Mouse (Mus musculus): Measurements from ENCODE around the gene Gabarapl1. TPM values are rescaled to one million over a fixed set of nuclear protein-coding genes. Genes with fewer than 3 reads are reported as not detected.

Gene Gabarapl1
- polyA plus RNA-seq, 1 experiment from 2014 or later: 46.4 TPM

GRCm38 (mm10) chr6:129575315-129575714 lies 42.4 kb downstream of the Gabarapl1 start:
- ATAC-seq (ENCODE audit: insufficient number of reproducible peaks, insufficient read depth, low FRiP score, low TSS enrichment, low read depth): no peak
- 17% methylated on average over 2 of the region's 2 CpGs for WGBS
- H3K9ac ChIP-seq (replicated peaks): no peak overlapping the region
- H3K4me3 ChIP-seq (replicated peaks): no peak overlapping the region
- H3K27ac ChIP-seq: no peak overlapping the region
- no peaks in the 10 kb centered on the region for H3K27me3 ChIP-seq
- no peak overlapping the region for H3K4me2 ChIP-seq
- H3K36me3 ChIP-seq: no peaks in the 10 kb centered on the region
- no peaks in the 10 kb centered on the region for H3K9me3 ChIP-seq
- no peaks in the 10 kb centered on the region for H3K4me1 ChIP-seq (replicated peaks)

- WGBS: 88% methylated on average over 8 of the region's 8 CpGs
- Histone ChIP-seq H3K4me2 (no peak within 1 kb of the TSS), H3K4me1 (replicated peaks) (no peaks in the 10 kb centered on the region), H3K27me3 (no peaks in the 10 kb centered on the region), H3K9me3 (no peaks in the 10 kb centered on the region), H3K4me3 (replicated peaks) (no peak within 1 kb of the TSS), H3K27ac (no peak within 1 kb of the TSS), H3K9ac (replicated peaks) (no peak within 1 kb of the TSS), H3K36me3 (no peaks in the 10 kb centered on the region)
- ATAC-seq (ENCODE audit: insufficient number of reproducible peaks, insufficient read depth, low FRiP score, low TSS enrichment, low read depth): no peak
Measured at GRCm38 (mm10) chr6:129577605-129578004, 44.6 kb downstream of the Gabarapl1 start, which contains the start of gene Klre1. Gene Klre1 (plus strand): TSS chr6:129577905.

GRCm38 (mm10) chr6:129581274-129581673 lies 48.3 kb downstream of the Gabarapl1 start:
- no peak overlapping the region for H3K9ac ChIP-seq (replicated peaks)
- 67% methylated on average over 4 of the region's 4 CpGs for WGBS
- no peaks in the 10 kb centered on the region for H3K27me3 ChIP-seq
- no peak overlapping the region for H3K4me3 ChIP-seq (replicated peaks)
- no peaks in the 10 kb centered on the region for H3K9me3 ChIP-seq
- ATAC-seq (ENCODE audit: insufficient number of reproducible peaks, insufficient read depth, low FRiP score, low TSS enrichment, low read depth): no peak
- H3K4me2 ChIP-seq: no peak overlapping the region
- H3K27ac ChIP-seq: no peak overlapping the region
- no peaks in the 10 kb centered on the region for H3K4me1 ChIP-seq (replicated peaks)
- H3K36me3 ChIP-seq: no peaks in the 10 kb centered on the region

- Histone ChIP-seq H3K27me3 (no peaks in the 10 kb centered on the region), H3K4me2 (no peak overlapping the region)
- 82% methylated on average over 4 of the region's 4 CpGs for WGBS
Measured at GRCm38 (mm10) chr6:129581896-129582295, 48.9 kb downstream of the Gabarapl1 start.

GRCm38 (mm10) chr6:129583014-129583413 lies 50.1 kb downstream of the Gabarapl1 start:
- H3K4me3 ChIP-seq (replicated peaks): no peak overlapping the region
- ATAC-seq (ENCODE audit: insufficient number of reproducible peaks, insufficient read depth, low FRiP score, low TSS enrichment, low read depth): no peak
- H3K9me3 ChIP-seq: no peaks in the 10 kb centered on the region
- no peaks in the 10 kb centered on the region for H3K4me1 ChIP-seq (replicated peaks)
- no peak overlapping the region for H3K4me2 ChIP-seq
- 82% methylated on average over 3 of the region's 3 CpGs for WGBS
- H3K36me3 ChIP-seq: no peaks in the 10 kb centered on the region
- H3K9ac ChIP-seq (replicated peaks): no peak overlapping the region
- no peak overlapping the region for H3K27ac ChIP-seq
- H3K27me3 ChIP-seq: no peaks in the 10 kb centered on the region

More at GRCm38 (mm10) chr6:129581896-129582295, 48.9 kb downstream of the Gabarapl1 start:
- Histone ChIP-seq H3K9ac (replicated peaks) (no peak overlapping the region), H3K4me3 (replicated peaks) (no peak overlapping the region), H3K9me3 (no peaks in the 10 kb centered on the region), H3K27ac (no peak overlapping the region), H3K36me3 (no peaks in the 10 kb centered on the region), H3K4me1 (replicated peaks) (no peaks in the 10 kb centered on the region)
- ATAC-seq (ENCODE audit: insufficient number of reproducible peaks, insufficient read depth, low FRiP score, low TSS enrichment, low read depth): no peak

- Histone ChIP-seq H3K4me1 (replicated peaks) (no peaks in the 10 kb centered on the region), H3K27ac (no peak within 1 kb of the TSS), H3K9ac (replicated peaks) (no peak within 1 kb of the TSS), H3K27me3 (no peaks in the 10 kb centered on the region), H3K4me3 (replicated peaks) (no peak within 1 kb of the TSS), H3K36me3 (no peaks in the 10 kb centered on the region), H3K4me2 (no peak within 1 kb of the TSS), H3K9me3 (no peaks in the 10 kb centered on the region)
- ATAC-seq (ENCODE audit: insufficient number of reproducible peaks, insufficient read depth, low FRiP score, low TSS enrichment, low read depth): no peak
- 83% methylated on average over 3 of the region's 3 CpGs for WGBS
Measured at GRCm38 (mm10) chr6:129591508-129591907, 58.5 kb downstream of the Gabarapl1 start, which contains the start of gene Klrd1. Gene Klrd1 (plus strand): TSS chr6:129591782.

Other genes starting within 250 kb of the Gabarapl1 start
- not detected in 2 replicates for gene 4922502D21Rik, start 201.4 kb upstream of the Gabarapl1 start, polyA plus RNA-seq (2016; fragmentation: Nextera tagmentation; extraction: Ambion mirVana)
- 0.36 and 0.38 TPM in 2 replicates for gene Clec12a, start 190.5 kb upstream of the Gabarapl1 start, polyA plus RNA-seq (2016; fragmentation: Nextera tagmentation; extraction: Ambion mirVana)
- gene Clec12b, start 147.3 kb upstream of the Gabarapl1 start, polyA plus RNA-seq (2016; fragmentation: Nextera tagmentation; extraction: Ambion mirVana): not detected in 2 replicates
- 3.7 and 4.5 TPM in 2 replicates for gene Clec1b, start 135.9 kb upstream of the Gabarapl1 start, polyA plus RNA-seq (2016; fragmentation: Nextera tagmentation; extraction: Ambion mirVana)
- gene Clec9a, start 124.3 kb upstream of the Gabarapl1 start, polyA plus RNA-seq (2016; fragmentation: Nextera tagmentation; extraction: Ambion mirVana): 0.10 TPM in 1 of 2 replicates, not detected in the other
- gene Clec1a, start 81.2 kb upstream of the Gabarapl1 start, polyA plus RNA-seq (2016; fragmentation: Nextera tagmentation; extraction: Ambion mirVana): 1.3 and 1.7 TPM in 2 replicates
- not detected in 2 replicates for gene Olr1, start 26.0 kb upstream of the Gabarapl1 start, polyA plus RNA-seq (2016; fragmentation: Nextera tagmentation; extraction: Ambion mirVana)
- gene Tmem52b, start 20.6 kb upstream of the Gabarapl1 start, polyA plus RNA-seq (2016; fragmentation: Nextera tagmentation; extraction: Ambion mirVana): not detected in 2 replicates
- not detected in 2 replicates for gene Klre1, start 44.7 kb downstream of the Gabarapl1 start, polyA plus RNA-seq (2016; fragmentation: Nextera tagmentation; extraction: Ambion mirVana)
- gene Klrd1, start 58.6 kb downstream of the Gabarapl1 start, polyA plus RNA-seq (2016; fragmentation: Nextera tagmentation; extraction: Ambion mirVana): not detected in 2 replicates
- gene Klrk1, start 90.7 kb downstream of the Gabarapl1 start, polyA plus RNA-seq (2016; fragmentation: Nextera tagmentation; extraction: Ambion mirVana): not detected in 2 replicates
- gene Klrc3, start 110.2 kb downstream of the Gabarapl1 start, polyA plus RNA-seq (2016; fragmentation: Nextera tagmentation; extraction: Ambion mirVana): not detected in 2 replicates
- gene Klrc2, start 127.5 kb downstream of the Gabarapl1 start, polyA plus RNA-seq (2016; fragmentation: Nextera tagmentation; extraction: Ambion mirVana): not detected in 2 replicates
- gene Klrc1, start 145.8 kb downstream of the Gabarapl1 start, polyA plus RNA-seq (2016; fragmentation: Nextera tagmentation; extraction: Ambion mirVana): not detected in 2 replicates
- gene Klri1, start 184.0 kb downstream of the Gabarapl1 start, polyA plus RNA-seq (2016; fragmentation: Nextera tagmentation; extraction: Ambion mirVana): not detected in 2 replicates
- not detected in 2 replicates for gene Klri2, start 207.3 kb downstream of the Gabarapl1 start, polyA plus RNA-seq (2016; fragmentation: Nextera tagmentation; extraction: Ambion mirVana)

Measured in limb, embryonic 12.5 days (tissue).